Mouse (Mus musculus): ENCODE measurements around the gene Wipf1.

GRCm38 (mm10) chr2:73385172-73385571 lies 144.4 kb downstream of the Wipf1 start:
- no peak for TF ChIP-seq POLR2A (IDR thresholded peaks at IDR 0.05; ENCODE audit: low read depth, low read length)
- no peak for TF ChIP-seq CTCF (conservative IDR thresholded peaks at IDR 0.05; ENCODE audit: insufficient read depth, insufficient read length, low read depth, low read length)

Measured in kidney, adult 2 months (tissue).